Mouse (Mus musculus): Measurements from ENCODE around the gene Pex5l. TPM values are rescaled to one million over a fixed set of nuclear protein-coding genes. Genes with fewer than 3 reads are reported as not detected.

The Pex5l gene
- polyA plus RNA-seq, 1 experiment from 2014 or later = not detected

- WGBS = 47% methylated on average over 5 of the region's 5 CpGs
- Histone ChIP-seq H3K4me1 (replicated peaks) (peaks cover 3% of the 10 kb centered on the region; the same call in 1 of the 2 replicates), H3K27me3 (no peaks in the 10 kb centered on the region), H3K9ac (no peak overlapping the region), H3K27ac (no peak overlapping the region), H3K9me3 (replicated peaks) (no peaks in the 10 kb centered on the region), H3K36me3 (no peaks in the 10 kb centered on the region), H3K4me2 (no peak overlapping the region), H3K4me3 (no peak overlapping the region)
- no peak for ATAC-seq (replicated peaks; ENCODE audit: insufficient number of reproducible peaks, insufficient read depth, low FRiP score, low read depth)
These were observed 155.2 kb downstream of the Pex5l start for GRCm38 (mm10) chr3:32987806-32988205.

GRCm38 (mm10) chr3:32985141-32985540, 157.9 kb downstream of the Pex5l start:
- Histone ChIP-seq H3K9me3 (replicated peaks) (no peaks in the 10 kb centered on the region), H3K36me3 (no peaks in the 10 kb centered on the region), H3K9ac (no peak overlapping the region), H3K4me3 (no peak overlapping the region), H3K27me3 (no peaks in the 10 kb centered on the region), H3K4me1 (replicated peaks) (peaks cover 3% of the 10 kb centered on the region; the same call in 1 of the 2 replicates), H3K4me2 (no peak overlapping the region), H3K27ac (no peak overlapping the region)
- ATAC-seq (replicated peaks; ENCODE audit: insufficient number of reproducible peaks, insufficient read depth, low FRiP score, low read depth) = no peak
- WGBS = 73% methylated on average over 3 of the region's 3 CpGs

DNA sequence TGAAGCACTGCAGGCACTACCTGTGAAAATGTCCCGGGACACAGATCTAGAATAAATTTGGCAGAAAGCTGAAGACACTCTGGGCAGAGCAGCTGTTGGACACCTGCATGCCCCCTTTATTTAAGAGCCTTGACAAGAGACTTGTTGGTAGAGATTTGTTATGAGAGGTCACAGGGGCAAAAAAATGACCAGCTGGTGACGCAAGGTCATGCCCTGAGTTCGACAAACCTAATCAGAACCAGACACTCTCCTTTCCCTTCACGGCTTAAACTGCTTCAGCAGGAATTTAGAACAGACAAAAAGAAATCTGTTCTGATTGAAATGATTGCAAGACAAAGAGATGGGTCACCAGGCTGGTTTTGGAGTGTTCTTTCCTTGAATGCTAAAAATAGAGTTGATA, 163.1 kb downstream of the Pex5l start:
- Histone ChIP-seq H3K9ac (no peak overlapping the region), H3K4me3 (no peak overlapping the region), H3K27ac (no peak overlapping the region), H3K4me2 (no peak overlapping the region), H3K36me3 (no peaks in the 10 kb centered on the region), H3K27me3 (no peaks in the 10 kb centered on the region), H3K9me3 (replicated peaks) (no peaks in the 10 kb centered on the region), H3K4me1 (replicated peaks) (no peaks in the 10 kb centered on the region)
- WGBS = 68% methylated on average over 4 of the region's 4 CpGs
- no peak for ATAC-seq (replicated peaks; ENCODE audit: insufficient number of reproducible peaks, insufficient read depth, low FRiP score, low read depth)

GRCm38 (mm10) chr3:32979238-32979637, 163.8 kb downstream of the Pex5l start:
- H3K4me2 ChIP-seq = no peak overlapping the region
- 63% methylated on average over 6 of the region's 6 CpGs for WGBS
- no peak for ATAC-seq (replicated peaks; ENCODE audit: insufficient number of reproducible peaks, insufficient read depth, low FRiP score, low read depth)
- H3K36me3 ChIP-seq = no peaks in the 10 kb centered on the region
- H3K9ac ChIP-seq = no peak overlapping the region
- H3K4me3 ChIP-seq = no peak overlapping the region
- no peaks in the 10 kb centered on the region for H3K27me3 ChIP-seq
- no peaks in the 10 kb centered on the region for H3K9me3 ChIP-seq (replicated peaks)
- no peak overlapping the region for H3K27ac ChIP-seq
- H3K4me1 ChIP-seq (replicated peaks) = no peaks in the 10 kb centered on the region

DNA sequence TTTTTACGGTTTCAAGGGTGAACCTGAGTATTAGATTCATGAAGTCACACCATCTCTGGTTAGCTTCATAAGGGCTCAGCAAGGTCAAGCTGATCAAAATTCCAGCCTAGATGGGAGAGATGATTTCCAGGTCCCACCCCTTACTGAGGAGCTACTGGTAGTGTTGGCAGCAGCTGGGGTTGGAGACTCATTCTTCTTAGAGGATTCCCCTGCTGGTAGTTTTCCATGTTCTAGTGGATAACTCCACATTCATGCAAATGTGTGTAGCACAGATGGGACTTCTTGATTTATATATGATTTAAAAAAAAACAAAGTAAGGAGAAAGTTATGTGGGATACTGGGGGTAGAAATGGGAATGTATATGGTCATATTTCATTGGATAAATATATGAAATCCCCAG, 172.8 kb downstream of the Pex5l start:
- Histone ChIP-seq H3K4me3 (no peak overlapping the region), H3K4me2 (no peak overlapping the region), H3K27ac (no peak overlapping the region), H3K9me3 (replicated peaks) (no peaks in the 10 kb centered on the region), H3K4me1 (replicated peaks) (no peaks in the 10 kb centered on the region), H3K36me3 (no peaks in the 10 kb centered on the region), H3K9ac (no peak overlapping the region), H3K27me3 (no peaks in the 10 kb centered on the region)
- WGBS = 96% methylated on average over 1 of the region's 1 CpGs
- ATAC-seq (replicated peaks; ENCODE audit: insufficient number of reproducible peaks, insufficient read depth, low FRiP score, low read depth) = no peak

GRCm38 (mm10) chr3:32968671-32969425, 174.2 kb downstream of the Pex5l start:
- H3K4me2 ChIP-seq = no peak overlapping the region
- 80% methylated on average over 1 of the region's 1 CpGs for WGBS
- H3K27me3 ChIP-seq = no peaks in the 10 kb centered on the region
- H3K36me3 ChIP-seq = no peaks in the 10 kb centered on the region
- no peaks in the 10 kb centered on the region for H3K9me3 ChIP-seq (replicated peaks)
- H3K9ac ChIP-seq = no peak overlapping the region
- no peak for ATAC-seq (replicated peaks; ENCODE audit: insufficient number of reproducible peaks, insufficient read depth, low FRiP score, low read depth)
- no peak overlapping the region for H3K4me3 ChIP-seq
- H3K27ac ChIP-seq = no peak overlapping the region
- H3K4me1 ChIP-seq (replicated peaks) = no peaks in the 10 kb centered on the region

GRCm38 (mm10) chr3:32965528-32965927, 177.5 kb downstream of the Pex5l start:
- H3K9me3 ChIP-seq (replicated peaks) = no peaks in the 10 kb centered on the region
- H3K4me1 ChIP-seq (replicated peaks) = no peaks in the 10 kb centered on the region
- no peak overlapping the region for H3K27ac ChIP-seq
- no peaks in the 10 kb centered on the region for H3K27me3 ChIP-seq
- WGBS = 0% methylated on average over 2 of the region's 2 CpGs
- no peak for ATAC-seq (replicated peaks; ENCODE audit: insufficient number of reproducible peaks, insufficient read depth, low FRiP score, low read depth)
- no peaks in the 10 kb centered on the region for H3K36me3 ChIP-seq
- no peak overlapping the region for H3K4me3 ChIP-seq
- no peak overlapping the region for H3K9ac ChIP-seq
- no peak overlapping the region for H3K4me2 ChIP-seq

- no peak for ATAC-seq (replicated peaks; ENCODE audit: insufficient number of reproducible peaks, insufficient read depth, low FRiP score, low read depth)
- Histone ChIP-seq H3K9ac (no peak overlapping the region), H3K27ac (no peak overlapping the region), H3K27me3 (no peaks in the 10 kb centered on the region), H3K9me3 (replicated peaks) (no peaks in the 10 kb centered on the region), H3K4me3 (no peak overlapping the region), H3K4me2 (no peak overlapping the region), H3K4me1 (replicated peaks) (no peaks in the 10 kb centered on the region), H3K36me3 (no peaks in the 10 kb centered on the region)
- WGBS = 77% methylated on average over 3 of the region's 3 CpGs
These were observed 181.6 kb downstream of the Pex5l start for GRCm38 (mm10) chr3:32961494-32961893.

GRCm38 (mm10) chr3:32951382-32951781, 191.7 kb downstream of the Pex5l start:
- H3K4me2 ChIP-seq = no peak overlapping the region
- no peaks in the 10 kb centered on the region for H3K4me1 ChIP-seq (replicated peaks)
- H3K9ac ChIP-seq = no peak overlapping the region
- no peak for ATAC-seq (replicated peaks; ENCODE audit: insufficient number of reproducible peaks, insufficient read depth, low FRiP score, low read depth)
- H3K4me3 ChIP-seq = no peak overlapping the region
- no peaks in the 10 kb centered on the region for H3K36me3 ChIP-seq
- WGBS = 13% methylated on average over 1 of the region's 1 CpGs
- H3K27me3 ChIP-seq = no peaks in the 10 kb centered on the region
- H3K9me3 ChIP-seq (replicated peaks) = no peaks in the 10 kb centered on the region
- H3K27ac ChIP-seq = no peak overlapping the region

DNA sequence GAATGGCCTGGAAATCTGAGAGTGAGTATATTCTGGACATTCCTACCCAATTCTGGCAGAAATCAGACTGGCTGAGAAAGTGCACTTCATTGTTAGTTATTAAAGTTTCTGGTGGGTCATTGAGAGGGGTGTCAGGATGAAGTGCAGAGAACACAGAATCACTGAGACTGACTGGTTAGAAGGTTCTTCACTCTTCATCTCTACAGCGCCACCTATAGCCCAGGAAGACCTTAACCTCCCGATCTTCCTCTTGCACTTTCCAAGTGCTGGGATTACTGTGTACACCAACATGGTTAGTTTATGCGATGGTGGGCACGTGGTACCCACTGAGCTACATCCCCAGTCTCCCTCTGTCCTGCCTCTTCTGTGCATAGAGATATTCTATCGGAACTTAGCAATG, 195.6 kb downstream of the Pex5l start:
- Histone ChIP-seq H3K9ac (no peak overlapping the region), H3K4me1 (replicated peaks) (no peaks in the 10 kb centered on the region), H3K9me3 (replicated peaks) (no peaks in the 10 kb centered on the region), H3K27me3 (no peaks in the 10 kb centered on the region), H3K27ac (no peak overlapping the region), H3K4me3 (no peak overlapping the region), H3K4me2 (no peak overlapping the region), H3K36me3 (no peaks in the 10 kb centered on the region)
- WGBS = 81% methylated on average over 5 of the region's 5 CpGs
- no peak for ATAC-seq (replicated peaks; ENCODE audit: insufficient number of reproducible peaks, insufficient read depth, low FRiP score, low read depth)

- no peak overlapping the region for H3K4me3 ChIP-seq
- H3K27me3 ChIP-seq = no peaks in the 10 kb centered on the region
- H3K4me1 ChIP-seq (replicated peaks) = peaks cover 9% of the 10 kb centered on the region
- WGBS = 56% methylated on average over 8 of the region's 8 CpGs
- no peak overlapping the region for H3K9ac ChIP-seq
- H3K27ac ChIP-seq = no peak overlapping the region
- no peaks in the 10 kb centered on the region for H3K9me3 ChIP-seq (replicated peaks)
- no peak overlapping the region for H3K4me2 ChIP-seq
- H3K36me3 ChIP-seq = peaks cover 14% of the 10 kb centered on the region; the same call in 1 of the 2 replicates
- ATAC-seq (replicated peaks; ENCODE audit: insufficient number of reproducible peaks, insufficient read depth, low FRiP score, low read depth) = no peak
These were observed 203.1 kb downstream of the Pex5l start for GRCm38 (mm10) chr3:32939802-32940501.

GRCm38 (mm10) chr3:32924168-32924567, 218.9 kb downstream of the Pex5l start:
- Histone ChIP-seq H3K27ac (no peak overlapping the region), H3K4me2 (no peak overlapping the region), H3K9ac (no peak overlapping the region), H3K9me3 (replicated peaks) (no peaks in the 10 kb centered on the region), H3K4me1 (replicated peaks) (no peaks in the 10 kb centered on the region), H3K36me3 (peaks cover 75% of the 10 kb centered on the region), H3K4me3 (no peak overlapping the region), H3K27me3 (no peaks in the 10 kb centered on the region)
- ATAC-seq (replicated peaks; ENCODE audit: insufficient number of reproducible peaks, insufficient read depth, low FRiP score, low read depth) = no peak
- 87% methylated on average over 6 of the region's 6 CpGs for WGBS
